Mouse (Mus musculus): Measurements from ENCODE around the gene Mfsd1.
A peak's percentile ranks its signal among the peaks of the same experiment; 100 is the strongest.

Mfsd1 gene

GRCm38 (mm10) chr3:67582273-67583124, at the start of gene Mfsd1:
Mfsd1 (plus strand) TSS chr3:67582741.
- peak; percentile 88 for DNase-seq (ENCODE audit: low spot score)

GRCm38 (mm10) chr3:67543630-67544029, 38.9 kb upstream of the Mfsd1 start:
- no peak for DNase-seq (ENCODE audit: low spot score)

- DNase-seq (ENCODE audit: low spot score), result no peak
Observed at GRCm38 (mm10) chr3:67551193-67551592, 31.3 kb upstream of the Mfsd1 start.

- DNase-seq (ENCODE audit: low spot score), result no peak
Observed at GRCm38 (mm10) chr3:67553281-67553680, 29.3 kb upstream of the Mfsd1 start.

DNA sequence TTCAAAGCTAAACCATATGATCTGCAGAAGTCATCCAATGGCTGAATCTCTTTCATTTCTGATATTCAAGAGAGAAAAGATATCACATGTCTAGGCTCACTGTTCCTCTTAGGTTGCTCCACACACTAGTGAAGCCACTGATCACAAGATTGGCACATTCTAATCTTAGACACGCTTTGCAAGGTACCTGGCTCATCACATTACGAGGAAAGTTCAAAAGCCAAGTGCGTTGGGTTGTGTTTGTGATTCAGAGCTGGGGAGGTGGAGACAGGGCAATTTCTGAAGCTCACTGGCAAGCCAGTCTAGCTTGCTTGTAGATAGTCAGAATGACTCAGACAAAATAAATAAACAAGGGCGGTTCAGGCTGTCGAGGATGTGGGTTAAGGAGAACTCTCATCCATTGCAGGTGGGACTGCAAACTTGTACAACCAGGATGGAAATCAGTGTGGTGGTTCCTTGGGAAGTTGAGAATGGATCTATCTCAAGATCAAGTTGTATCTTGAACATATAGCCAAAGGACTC, 28.6 kb upstream of the Mfsd1 start:
- no peak for DNase-seq (ENCODE audit: low spot score)

- DNase-seq (ENCODE audit: low spot score), result no peak
Observed at GRCm38 (mm10) chr3:67555211-67555610, 27.3 kb upstream of the Mfsd1 start.

DNA sequence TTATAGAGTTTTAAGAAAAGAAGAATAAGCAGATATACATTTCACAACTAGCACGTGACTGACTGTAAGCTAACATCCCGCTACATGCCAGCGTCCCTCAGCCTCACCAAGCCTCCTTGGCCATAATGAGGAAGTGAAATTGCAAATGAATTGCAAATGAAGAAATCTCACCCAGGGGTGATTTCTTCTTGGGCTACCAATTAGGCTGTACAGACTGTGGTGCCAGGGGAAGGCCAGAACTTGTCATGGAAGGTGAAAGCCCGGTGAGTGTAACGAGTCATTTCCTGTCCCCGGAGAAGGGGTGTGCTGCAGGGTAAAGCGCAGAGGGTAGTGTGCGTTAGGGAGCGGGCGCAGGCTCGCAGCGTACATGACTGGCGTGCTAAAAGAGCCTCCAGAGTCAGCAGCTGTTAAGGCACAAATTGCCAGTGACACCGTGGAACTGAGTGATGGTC, 25.3 kb upstream of the Mfsd1 start:
- DNase-seq (ENCODE audit: low spot score), result no peak

- no peak for DNase-seq (ENCODE audit: low spot score)
Observed at GRCm38 (mm10) chr3:67557718-67558354, 24.7 kb upstream of the Mfsd1 start.

DNA sequence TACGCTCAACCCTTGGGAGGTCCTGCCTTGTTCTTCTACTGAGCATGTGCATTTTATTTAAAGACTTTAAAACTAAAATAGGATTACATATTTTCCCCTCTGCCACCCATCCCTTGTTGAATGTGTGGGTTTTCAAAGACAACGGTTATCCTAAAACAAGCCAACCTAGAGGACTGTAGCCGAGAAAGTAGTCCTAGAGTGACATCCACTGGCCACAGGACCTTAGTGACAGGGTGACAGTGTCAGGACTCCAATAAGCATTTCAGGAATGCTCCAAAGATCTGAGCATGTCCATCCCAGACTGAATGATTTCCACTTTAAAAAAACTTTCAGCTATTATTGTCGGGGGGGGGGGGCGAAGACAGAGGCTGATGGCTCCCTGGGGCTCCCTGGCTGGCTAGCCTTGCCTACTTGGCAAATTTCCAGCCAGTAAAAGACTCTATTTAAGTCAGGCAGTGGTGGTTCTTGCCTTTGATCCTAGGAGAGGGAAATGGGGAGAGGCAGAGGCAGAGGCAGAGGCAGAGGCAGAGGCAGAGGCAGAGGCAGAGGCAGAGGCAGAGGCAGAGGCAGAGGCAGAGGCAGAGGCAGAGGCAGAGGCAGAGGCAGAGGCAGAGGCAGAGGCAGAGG, 17.7 kb upstream of the Mfsd1 start:
- DNase-seq (ENCODE audit: low spot score), result no peak

DNA sequence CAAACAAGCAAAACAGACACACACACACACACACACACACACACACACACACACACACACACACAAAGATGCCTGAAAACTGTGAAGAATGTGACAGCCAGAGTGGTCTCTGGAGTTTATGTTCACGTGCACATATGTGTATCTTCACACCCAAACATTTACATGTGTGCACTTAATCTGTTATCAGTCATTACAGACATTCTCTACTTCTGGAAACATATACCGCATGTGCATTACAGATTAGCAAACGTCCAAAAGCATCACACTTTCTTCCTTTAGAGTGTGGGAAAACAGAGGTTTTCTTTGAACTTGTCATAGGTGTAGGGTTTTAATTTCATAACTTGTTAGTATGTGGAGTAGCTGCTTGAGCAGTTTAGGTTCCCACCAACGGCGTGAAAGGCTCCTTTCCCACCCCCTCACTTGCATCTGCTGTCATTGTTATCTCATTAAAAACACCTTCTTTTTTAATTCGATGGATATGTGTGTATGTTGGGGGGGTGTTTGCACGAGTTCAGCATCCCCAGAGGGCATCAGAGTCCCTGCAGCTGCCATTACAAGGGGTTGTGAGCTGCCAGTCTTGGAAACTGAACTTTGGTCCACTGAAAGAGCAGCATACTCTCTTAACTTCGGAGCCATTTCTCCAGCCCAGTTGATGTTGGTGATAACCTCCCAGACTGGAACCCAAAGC, 16.9 kb upstream of the Mfsd1 start:
- no peak for DNase-seq (ENCODE audit: low spot score)

DNA sequence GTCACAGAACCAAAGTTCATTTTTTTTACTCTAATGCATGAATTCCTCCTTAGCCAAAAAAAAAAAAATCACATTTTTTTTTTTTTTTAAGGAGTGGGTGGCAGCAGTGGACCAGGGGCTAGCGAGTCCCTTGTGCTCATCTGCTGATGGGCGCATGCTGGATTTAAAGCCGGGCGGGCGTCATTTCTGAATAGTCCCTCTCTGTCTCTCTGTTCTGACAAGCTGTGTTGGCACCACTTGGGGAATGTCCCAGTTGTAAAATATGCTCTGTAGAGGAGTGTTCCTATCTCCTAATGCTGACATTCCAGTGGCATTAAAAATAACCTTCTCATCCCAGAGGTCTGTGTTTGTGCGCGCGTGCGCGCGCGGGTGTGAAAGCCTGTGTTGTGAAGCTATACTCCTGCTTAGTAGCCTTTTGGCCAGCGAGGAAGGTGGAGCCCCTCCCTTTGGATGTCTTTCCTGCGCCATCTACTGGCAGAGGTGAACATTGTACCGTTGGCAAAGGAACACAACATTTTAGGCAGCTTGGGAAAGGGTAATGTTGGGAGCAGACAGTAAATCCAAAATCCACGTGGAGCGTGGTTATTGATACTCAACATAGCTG, 14.4 kb upstream of the Mfsd1 start:
- DNase-seq (ENCODE audit: low spot score), result peak; percentile 59

GRCm38 (mm10) chr3:67572918-67573317, 9.6 kb upstream of the Mfsd1 start:
- no peak for DNase-seq (ENCODE audit: low spot score)

DNA sequence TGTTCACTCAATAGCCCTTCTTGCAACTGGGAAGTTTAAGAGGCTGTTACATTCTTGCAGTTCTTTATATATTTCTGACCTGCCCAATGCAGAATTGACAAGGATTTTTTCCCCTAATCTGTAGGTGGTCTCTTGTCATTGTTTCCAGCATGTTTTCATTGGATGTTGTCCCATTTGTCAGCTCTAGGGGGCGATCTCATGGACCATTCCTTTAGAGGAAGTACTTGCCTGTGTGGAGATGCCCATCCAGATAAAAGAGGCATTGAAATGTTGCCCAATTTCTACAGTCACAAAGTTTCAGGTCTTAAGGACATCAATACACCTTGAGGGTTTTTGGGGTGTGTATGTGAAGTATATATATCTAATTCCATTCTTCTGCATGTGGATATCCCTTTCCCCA, 9.0 kb upstream of the Mfsd1 start:
- no peak for DNase-seq (ENCODE audit: low spot score)

GRCm38 (mm10) chr3:67576248-67576647, 6.3 kb upstream of the Mfsd1 start:
- no peak for DNase-seq (ENCODE audit: low spot score)

DNA sequence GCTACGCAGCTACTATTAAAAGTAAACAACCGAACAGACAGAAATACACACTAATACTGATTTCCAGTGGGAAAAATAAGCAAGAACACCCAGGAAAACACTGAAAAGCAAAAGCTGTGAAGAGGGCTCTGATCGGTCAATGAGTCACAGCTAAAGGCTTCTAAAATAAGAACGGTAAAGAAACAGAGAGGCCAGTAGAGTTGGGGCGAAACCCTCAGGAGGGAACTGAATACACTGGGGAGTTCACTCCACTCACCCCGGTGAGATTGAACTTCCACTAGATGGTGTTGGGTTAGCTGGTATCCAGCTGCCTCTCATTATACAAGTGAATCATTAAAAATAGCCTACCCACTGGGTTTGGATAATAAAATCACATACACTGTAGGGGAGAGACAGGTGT, 5.8 kb upstream of the Mfsd1 start:
- DNase-seq (ENCODE audit: low spot score), result no peak

- no peak for DNase-seq (ENCODE audit: low spot score)
Observed at GRCm38 (mm10) chr3:67583125-67583845, 744 bp downstream of the Mfsd1 start.

DNA sequence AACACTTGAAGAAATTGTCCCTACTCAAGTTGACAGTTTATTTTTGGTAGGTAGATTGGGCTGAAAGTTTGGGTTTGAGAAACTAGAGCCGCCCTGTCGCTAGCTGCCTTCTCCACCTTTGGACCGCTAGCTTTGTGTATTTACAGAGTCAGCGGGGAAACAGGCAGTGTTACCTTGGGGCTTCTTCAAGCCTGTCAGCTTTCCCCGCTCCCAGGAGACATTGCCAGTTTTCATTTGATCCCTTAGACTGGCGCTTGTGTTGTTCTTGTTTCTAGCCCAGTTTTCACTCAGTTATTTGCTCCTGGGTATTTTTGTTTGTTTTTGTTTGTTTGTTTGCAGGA, 1.3 kb downstream of the Mfsd1 start:
- no peak for DNase-seq (ENCODE audit: low spot score)

GRCm38 (mm10) chr3:67586511-67586910, 4.0 kb downstream of the Mfsd1 start:
- DNase-seq (ENCODE audit: low spot score), result no peak

- no peak for DNase-seq (ENCODE audit: low spot score)
Observed at GRCm38 (mm10) chr3:67587430-67587829, 4.9 kb downstream of the Mfsd1 start.

DNA sequence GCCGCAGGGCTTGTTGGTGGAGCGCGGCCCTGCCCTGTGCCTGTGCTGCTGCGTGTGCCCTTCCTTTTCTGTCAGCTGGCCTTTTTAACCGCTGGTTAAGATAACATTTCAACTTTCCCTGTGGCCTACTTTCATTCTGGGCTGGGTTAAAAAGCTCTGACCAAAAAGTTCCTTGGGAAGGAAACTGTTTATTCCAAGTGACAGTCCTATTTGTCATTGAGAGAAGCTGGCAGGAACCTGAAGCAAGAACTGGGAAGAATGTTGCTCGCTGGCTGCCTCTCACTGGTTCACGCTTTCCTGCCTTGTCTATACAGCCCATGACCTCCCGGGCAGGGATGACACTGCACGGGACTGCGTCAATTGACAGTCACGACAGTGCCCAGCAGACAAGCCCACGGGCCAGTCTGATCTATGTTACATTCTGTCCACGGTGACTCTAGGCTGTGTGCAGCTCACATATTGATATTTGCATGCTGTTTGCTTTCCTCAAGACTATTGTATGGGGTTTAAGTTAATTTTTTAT, 19.1 kb downstream of the Mfsd1 start:
- no peak for DNase-seq (ENCODE audit: low spot score)

- DNase-seq (ENCODE audit: low spot score), result no peak
Observed at GRCm38 (mm10) chr3:67618222-67618621, 35.7 kb downstream of the Mfsd1 start.

All from testis, postnatal 14 days (tissue).